Mouse (Mus musculus): ENCODE results near the gene Ccdc97. TPM values are rescaled to one million over a fixed set of nuclear protein-coding genes. Genes with fewer than 3 reads are reported as not detected.

Ccdc97 gene
- 29.0 and 35.7 TPM in 2 replicates for polyA plus RNA-seq (2016; fragmentation: Nextera tagmentation; extraction: Ambion mirVana)

DNA sequence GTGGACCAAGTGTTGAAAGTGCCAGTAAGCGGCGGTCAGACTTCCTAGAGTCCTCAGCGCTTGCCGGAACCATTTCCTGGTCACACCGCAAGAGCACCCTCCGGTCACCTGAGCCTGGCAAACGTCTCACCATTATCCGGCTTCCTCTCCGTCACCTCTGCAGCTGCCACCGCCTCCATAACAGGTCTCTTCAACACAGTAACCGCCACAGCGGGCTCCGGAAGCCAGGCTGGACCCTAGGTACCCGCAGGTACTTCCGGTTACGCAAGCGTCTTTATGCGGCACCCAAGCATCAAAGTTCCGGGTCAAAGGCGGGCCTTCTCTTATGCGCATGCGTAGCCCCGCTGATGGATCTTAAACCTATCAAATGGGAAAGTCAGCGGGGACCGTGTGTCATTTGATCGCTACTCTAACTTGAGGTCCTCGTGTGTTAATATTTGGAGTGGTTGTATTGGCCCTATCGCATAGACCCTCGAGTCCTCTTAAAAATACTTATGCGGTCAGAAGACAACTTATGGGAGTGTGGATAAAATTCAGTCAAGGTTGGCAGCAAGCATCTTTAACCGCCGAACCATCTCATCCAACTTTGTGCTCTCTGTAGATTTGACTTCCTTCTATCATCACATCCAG, at the start of gene Ccdc97:
Ccdc97 (minus strand) TSS at position 301 of the 630 bp plus-strand sequence.
- H3K27ac ChIP-seq: peak within 1 kb of the TSS; percentile 71
- peak within 1 kb of the TSS; percentile 89 for H3K4me2 ChIP-seq
- H3K9ac ChIP-seq: peak within 1 kb of the TSS; percentile 69
- H3K4me1 ChIP-seq: peaks cover 20% of the 10 kb centered on the region
- no peaks in the 10 kb centered on the region for H3K9me3 ChIP-seq
- ATAC-seq (ENCODE audit: low FRiP score): peak; percentile 88
- H3K4me3 ChIP-seq (replicated peaks): peak within 1 kb of the TSS; percentile 71
- 5% methylated on average over 32 of the region's 32 CpGs for WGBS
- peaks cover 59% of the 10 kb centered on the region for H3K36me3 ChIP-seq (replicated peaks)
- no peaks in the 10 kb centered on the region for H3K27me3 ChIP-seq

DNA sequence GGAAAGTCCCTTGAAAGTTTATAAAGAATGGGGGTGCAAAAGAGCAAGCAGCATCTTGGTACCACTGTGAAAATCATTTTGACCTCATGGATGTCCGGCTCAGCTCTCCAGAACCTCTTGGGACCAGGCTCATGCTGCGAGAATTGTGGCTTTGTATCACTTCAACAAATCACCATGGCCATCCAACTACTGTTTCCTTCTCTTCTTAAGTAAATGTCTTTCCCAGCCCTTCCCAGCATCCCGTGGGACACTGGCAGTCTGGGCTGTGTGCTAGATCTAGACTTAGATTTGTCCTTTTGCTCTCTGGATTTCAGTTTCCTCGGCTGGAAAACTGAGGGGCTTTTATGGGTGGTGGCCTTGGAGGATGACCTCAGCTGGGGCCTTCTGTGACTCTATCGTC, 49.3 kb upstream of the Ccdc97 start:
- H3K4me3 ChIP-seq (replicated peaks): no peak overlapping the region
- no peak for ATAC-seq (ENCODE audit: low FRiP score)
- no peaks in the 10 kb centered on the region for H3K9me3 ChIP-seq
- no peak overlapping the region for H3K4me2 ChIP-seq
- no peak overlapping the region for H3K9ac ChIP-seq
- no peaks in the 10 kb centered on the region for H3K4me1 ChIP-seq
- no peak overlapping the region for H3K27ac ChIP-seq
- H3K36me3 ChIP-seq (replicated peaks): peaks cover 35% of the 10 kb centered on the region
- 92% methylated on average over 5 of the region's 5 CpGs for WGBS
- no peaks in the 10 kb centered on the region for H3K27me3 ChIP-seq

- Histone ChIP-seq H3K9me3 (no peaks in the 10 kb centered on the region), H3K4me2 (no peak overlapping the region), H3K27ac (no peak overlapping the region), H3K4me3 (replicated peaks) (no peak overlapping the region), H3K4me1 (no peaks in the 10 kb centered on the region), H3K9ac (no peak overlapping the region), H3K36me3 (replicated peaks) (peaks cover 43% of the 10 kb centered on the region), H3K27me3 (no peaks in the 10 kb centered on the region)
- WGBS: 92% methylated on average over 6 of the region's 6 CpGs
- ATAC-seq (ENCODE audit: low FRiP score): no peak
Measured at GRCm38 (mm10) chr7:25766108-25766507, 47.2 kb upstream of the Ccdc97 start.

- Histone ChIP-seq H3K4me2 (no peak overlapping the region), H3K9ac (no peak overlapping the region), H3K9me3 (no peaks in the 10 kb centered on the region), H3K27ac (no peak overlapping the region), H3K36me3 (replicated peaks) (peaks cover 45% of the 10 kb centered on the region), H3K4me3 (replicated peaks) (no peak overlapping the region), H3K4me1 (no peaks in the 10 kb centered on the region), H3K27me3 (no peaks in the 10 kb centered on the region)
- ATAC-seq (ENCODE audit: low FRiP score): no peak
- 69% methylated on average over 5 of the region's 5 CpGs for WGBS
Measured at GRCm38 (mm10) chr7:25764221-25764620, 45.3 kb upstream of the Ccdc97 start.

DNA sequence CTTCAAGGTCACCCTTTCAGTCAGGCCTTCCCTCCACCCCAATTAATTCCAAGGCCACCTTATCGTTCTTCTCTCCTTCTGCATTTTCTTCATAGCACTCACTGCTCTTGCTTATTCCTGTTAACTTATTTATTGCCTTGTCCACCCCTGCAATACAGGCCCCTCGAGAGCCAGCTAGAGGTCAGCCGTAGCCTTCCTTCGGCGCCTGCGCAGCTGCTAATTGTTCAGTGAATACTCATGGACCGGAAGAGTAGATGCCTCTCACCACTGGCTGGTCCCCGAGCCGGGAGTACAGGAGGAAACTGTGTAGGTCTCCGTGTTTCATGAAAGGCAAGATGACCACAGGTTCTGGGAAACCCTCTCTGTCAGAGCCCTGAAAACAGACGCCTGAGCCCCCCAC, 44.8 kb upstream of the Ccdc97 start:
- no peak for ATAC-seq (ENCODE audit: low FRiP score)
- H3K9me3 ChIP-seq: no peaks in the 10 kb centered on the region
- no peak overlapping the region for H3K4me2 ChIP-seq
- H3K27ac ChIP-seq: no peak overlapping the region
- H3K36me3 ChIP-seq (replicated peaks): peaks cover 47% of the 10 kb centered on the region
- WGBS: 85% methylated on average over 11 of the region's 11 CpGs
- no peaks in the 10 kb centered on the region for H3K4me1 ChIP-seq
- no peak overlapping the region for H3K9ac ChIP-seq
- no peak overlapping the region for H3K4me3 ChIP-seq (replicated peaks)
- no peaks in the 10 kb centered on the region for H3K27me3 ChIP-seq

DNA sequence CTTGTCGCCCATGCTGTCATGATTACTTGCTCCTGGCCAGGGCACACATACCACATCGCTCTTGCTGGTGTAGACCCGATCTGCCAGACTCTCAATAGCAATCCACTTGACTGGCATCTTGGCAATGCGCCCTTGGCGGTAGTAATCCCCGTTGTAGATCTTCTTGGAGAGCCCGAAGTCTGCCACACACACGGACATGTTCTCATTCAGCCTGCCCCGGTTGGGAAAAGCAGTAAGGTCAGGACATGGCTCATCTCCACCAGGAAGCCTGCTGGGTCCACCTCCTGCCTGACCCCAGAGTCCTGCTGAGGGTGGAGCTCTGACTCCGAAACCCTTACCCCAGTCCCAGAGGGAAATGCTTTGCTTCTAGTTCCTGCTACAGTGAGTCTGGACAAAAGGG, 42.5 kb upstream of the Ccdc97 start:
- Histone ChIP-seq H3K4me3 (replicated peaks) (no peak overlapping the region), H3K4me2 (no peak overlapping the region), H3K27me3 (no peaks in the 10 kb centered on the region), H3K27ac (no peak overlapping the region), H3K4me1 (no peaks in the 10 kb centered on the region), H3K9ac (no peak overlapping the region), H3K36me3 (replicated peaks) (peaks cover 46% of the 10 kb centered on the region), H3K9me3 (no peaks in the 10 kb centered on the region)
- 86% methylated on average over 10 of the region's 10 CpGs for WGBS
- no peak for ATAC-seq (ENCODE audit: low FRiP score)

DNA sequence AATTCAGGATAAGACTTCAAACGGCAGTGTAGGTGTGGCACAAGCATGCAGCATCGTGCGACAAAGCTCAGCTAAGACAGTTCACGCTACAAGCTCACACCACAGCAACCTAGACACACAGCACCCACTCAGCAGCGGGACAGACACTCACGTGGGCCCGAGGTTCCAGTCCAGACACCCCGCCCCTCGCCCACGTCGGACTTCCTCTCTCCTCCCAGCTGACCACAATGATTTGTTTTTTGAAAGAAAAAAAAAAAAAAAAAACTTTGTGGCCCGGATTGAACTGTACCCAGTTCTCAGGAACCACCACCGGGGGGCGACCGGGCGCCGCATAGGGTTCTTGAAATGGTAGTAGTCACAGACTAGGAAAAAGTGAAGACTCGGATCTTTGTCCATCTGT, 37.1 kb upstream of the Ccdc97 start:
- ATAC-seq (ENCODE audit: low FRiP score): peak; percentile 28
- peak overlapping the region; percentile 98 for H3K27ac ChIP-seq
- peak overlapping the region; percentile 94 for H3K4me3 ChIP-seq (replicated peaks)
- H3K4me2 ChIP-seq: peak overlapping the region; percentile 95
- H3K36me3 ChIP-seq (replicated peaks): peaks cover 36% of the 10 kb centered on the region
- no peaks in the 10 kb centered on the region for H3K9me3 ChIP-seq
- peak overlapping the region; percentile 66; the same call in 1 of the 2 replicates for H3K9ac ChIP-seq
- H3K27me3 ChIP-seq: no peaks in the 10 kb centered on the region
- WGBS: under 1% methylated on average over 18 of the region's 18 CpGs
- H3K4me1 ChIP-seq: peaks cover 23% of the 10 kb centered on the region

DNA sequence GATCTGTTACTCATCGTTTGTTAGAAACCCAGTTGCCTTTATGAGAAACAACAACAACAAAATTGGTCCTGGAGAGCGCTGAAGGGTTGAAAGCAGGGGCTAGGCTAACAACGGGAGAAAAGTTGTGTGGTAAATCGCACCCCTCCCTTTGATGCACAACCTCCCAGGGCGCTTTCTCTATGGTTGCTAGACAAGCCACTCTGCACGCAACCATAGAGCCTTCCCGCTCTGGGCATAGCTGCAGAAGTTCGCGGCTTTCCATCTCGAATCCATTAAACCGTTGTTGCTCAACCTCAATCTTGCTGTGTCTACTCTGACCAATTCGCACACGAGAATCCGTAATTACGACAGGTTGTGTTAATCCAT, 36.6 kb upstream of the Ccdc97 start:
- peak; percentile 39 for ATAC-seq (ENCODE audit: low FRiP score)
- peaks cover 23% of the 10 kb centered on the region for H3K4me1 ChIP-seq
- H3K36me3 ChIP-seq (replicated peaks): peaks cover 36% of the 10 kb centered on the region
- WGBS: under 1% methylated on average over 15 of the region's 15 CpGs
- no peaks in the 10 kb centered on the region for H3K9me3 ChIP-seq
- H3K9ac ChIP-seq: peak overlapping the region; percentile 66; the same call in 1 of the 2 replicates
- no peaks in the 10 kb centered on the region for H3K27me3 ChIP-seq
- peak overlapping the region; percentile 94 for H3K4me3 ChIP-seq (replicated peaks)
- H3K4me2 ChIP-seq: peak overlapping the region; percentile 95
- H3K27ac ChIP-seq: peak overlapping the region; percentile 98

GRCm38 (mm10) chr7:25754738-25755467, 36.0 kb upstream of the Ccdc97 start, which contains the start of gene Hnrnpul1:
TSS of gene Hnrnpul1 (minus strand) at chr7:25754757.
- Histone ChIP-seq H3K4me1 (peaks cover 23% of the 10 kb centered on the region), H3K36me3 (replicated peaks) (peaks cover 35% of the 10 kb centered on the region), H3K9me3 (no peaks in the 10 kb centered on the region), H3K4me2 (peak within 1 kb of the TSS; percentile 95), H3K27ac (peak within 1 kb of the TSS; percentile 98), H3K27me3 (no peaks in the 10 kb centered on the region), H3K4me3 (replicated peaks) (peak within 1 kb of the TSS; percentile 94), H3K9ac (peak within 1 kb of the TSS; percentile 98)
- peak; percentile 93 for ATAC-seq (ENCODE audit: low FRiP score)
- under 1% methylated on average over 55 of the region's 55 CpGs for WGBS

DNA sequence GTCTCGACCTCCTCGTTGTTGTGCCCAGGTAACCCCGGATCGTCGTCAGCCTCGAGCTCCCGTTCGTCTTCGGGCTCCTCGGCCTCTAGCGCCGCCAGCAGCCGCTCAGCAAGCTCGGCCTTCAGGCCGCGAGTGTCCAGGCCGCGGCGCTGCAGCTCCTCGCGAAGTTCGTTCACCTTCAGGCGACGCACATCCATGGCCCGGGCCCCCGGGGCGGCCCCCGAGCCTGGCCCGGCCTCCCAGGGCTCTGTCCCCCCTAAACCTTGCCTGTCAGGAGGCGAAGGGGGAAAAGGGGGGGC, 35.5 kb upstream of the Ccdc97 start:
- WGBS: 0% methylated on average over 30 of the region's 30 CpGs
- Histone ChIP-seq H3K4me1 (peaks cover 23% of the 10 kb centered on the region), H3K9me3 (no peaks in the 10 kb centered on the region), H3K27me3 (no peaks in the 10 kb centered on the region), H3K4me2 (peak overlapping the region; percentile 95), H3K4me3 (replicated peaks) (peak overlapping the region; percentile 94), H3K9ac (peak overlapping the region; percentile 98), H3K36me3 (replicated peaks) (peaks cover 38% of the 10 kb centered on the region), H3K27ac (peak overlapping the region; percentile 98)
- ATAC-seq (ENCODE audit: low FRiP score): no peak

DNA sequence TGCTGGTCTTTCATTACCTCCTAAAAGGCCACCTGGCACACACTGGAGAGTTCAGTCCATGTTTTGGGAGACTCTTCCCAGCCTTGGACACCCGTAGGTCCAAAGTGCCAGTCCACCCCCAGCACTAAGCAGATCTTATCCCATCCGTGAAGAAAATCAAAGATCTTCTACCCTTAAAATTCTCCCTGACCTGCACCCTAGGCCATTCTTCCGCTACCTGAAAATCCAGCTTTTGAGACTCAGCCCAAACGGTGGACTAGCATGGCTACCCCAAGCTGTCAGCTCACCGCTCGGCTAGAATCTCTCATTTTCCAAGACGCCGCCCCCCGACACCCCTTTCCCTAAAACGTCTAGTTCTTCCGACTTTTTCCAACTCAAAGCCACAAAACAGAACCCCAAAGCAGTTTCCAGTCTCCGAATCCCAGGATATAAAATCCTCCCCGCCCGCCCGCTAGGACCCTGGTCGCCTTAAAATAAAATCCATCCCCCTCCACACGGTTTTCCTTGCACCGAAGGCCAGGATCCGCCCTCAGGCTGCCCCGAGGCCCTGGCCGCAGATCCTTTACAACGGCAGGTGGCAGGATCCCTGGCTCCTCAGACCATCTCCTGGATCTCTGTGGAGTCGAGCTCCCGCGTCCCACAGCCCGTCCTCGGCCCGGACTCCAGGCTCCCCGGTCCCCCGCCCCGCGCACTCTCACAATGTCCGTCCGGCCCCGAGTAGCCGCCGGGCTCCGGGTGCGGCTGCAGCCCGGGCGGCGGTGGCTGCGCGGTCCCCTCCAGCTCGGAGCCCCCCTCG, 35.0 kb upstream of the Ccdc97 start:
- 1% methylated on average over 45 of the region's 46 CpGs for WGBS
- peaks cover 23% of the 10 kb centered on the region for H3K4me1 ChIP-seq

DNA sequence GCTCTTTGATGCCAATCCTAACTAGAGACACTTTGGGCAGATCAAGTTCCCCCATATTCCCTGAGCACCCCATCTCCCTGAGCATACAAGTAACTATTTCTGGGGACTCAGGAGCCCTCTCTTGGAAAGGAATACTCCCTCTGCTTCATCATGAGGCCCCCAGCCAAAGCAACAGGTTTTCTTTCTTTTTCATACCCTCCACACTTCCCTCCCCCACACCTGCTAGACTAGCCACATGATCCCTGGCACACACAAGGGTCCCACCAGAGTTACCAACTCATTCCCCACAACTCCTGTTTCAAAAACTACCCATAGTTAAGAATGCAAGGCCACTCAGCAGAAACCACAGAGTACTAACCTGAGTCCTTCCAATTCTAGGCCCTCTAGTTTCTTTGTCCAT, 34.2 kb upstream of the Ccdc97 start:
- H3K27ac ChIP-seq: no peak overlapping the region
- peak overlapping the region; percentile 95 for H3K4me2 ChIP-seq
- H3K27me3 ChIP-seq: no peaks in the 10 kb centered on the region
- no peaks in the 10 kb centered on the region for H3K9me3 ChIP-seq
- H3K4me3 ChIP-seq (replicated peaks): peak overlapping the region; percentile 94
- H3K4me1 ChIP-seq: peaks cover 23% of the 10 kb centered on the region
- no peak for ATAC-seq (ENCODE audit: low FRiP score)
- H3K36me3 ChIP-seq (replicated peaks): peaks cover 40% of the 10 kb centered on the region
- peak overlapping the region; percentile 98 for H3K9ac ChIP-seq

More for the DNA sequence above, 35.0 kb upstream of the Ccdc97 start:
- ATAC-seq (ENCODE audit: low FRiP score): peak; percentile 8; the same call in 1 of the 2 replicates
- peak overlapping the region; percentile 98 for H3K9ac ChIP-seq
- H3K27ac ChIP-seq: peak overlapping the region; percentile 98
- no peaks in the 10 kb centered on the region for H3K27me3 ChIP-seq
- H3K9me3 ChIP-seq: no peaks in the 10 kb centered on the region
- H3K36me3 ChIP-seq (replicated peaks): peaks cover 39% of the 10 kb centered on the region
- peak overlapping the region; percentile 94 for H3K4me3 ChIP-seq (replicated peaks)
- H3K4me2 ChIP-seq: peak overlapping the region; percentile 95
